Mouse (Mus musculus) midbrain, embryonic 13.5 days (tissue): ENCODE measurements around the gene Adtrp. TPM values are rescaled to one million over a fixed set of nuclear protein-coding genes. Genes with fewer than 3 reads are reported as not detected.

Source experiments
- ATAC-seq: fragments of 200-750 bp; cut with Nextera tagmentation; 2 replicates; pipeline ENCODE4 v1.8.0; 2017; ENCODE audit warnings: mild to moderate bottlenecking, moderate TSS enrichment, moderate library complexity
- H3K27ac ChIP-seq: fragments of 300-500 bp; sonication (generic); 2 replicates; pipeline ENCODE4 v1.5.1; 2015; ENCODE audit warnings: inconsistent platforms, mild to moderate bottlenecking, moderate library complexity
- H3K27me3 ChIP-seq: fragments of 300-500 bp; sonication (generic); 2 replicates; pipeline ENCODE4 v1.6.1; 2015; ENCODE audit warnings: mild to moderate bottlenecking, inconsistent platforms
- H3K36me3 ChIP-seq: fragments of 300-500 bp; sonication (generic); 2 replicates; pipeline ENCODE4 v1.6.1; 2015; ENCODE audit warnings: mild to moderate bottlenecking, inconsistent platforms
- H3K4me1 ChIP-seq: fragments of 300-500 bp; sonication (generic); replicated peaks from 2 replicates; pipeline ENCODE4 v1.6.1; 2015; ENCODE audit warnings: inconsistent platforms
- H3K4me2 ChIP-seq: fragments of 300-500 bp; sonication (generic); replicated peaks from 2 replicates; pipeline ENCODE4 v1.6.1; 2015; ENCODE audit warnings: moderate library complexity, mild to moderate bottlenecking, inconsistent platforms
- H3K4me3 ChIP-seq: fragments of 300-500 bp; sonication (generic); replicated peaks from 2 replicates; pipeline ENCODE4 v1.5.1; 2015; ENCODE audit warnings: mild to moderate bottlenecking, inconsistent platforms
- H3K9ac ChIP-seq: fragments of 300-500 bp; sonication (generic); replicated peaks from 2 replicates; pipeline ENCODE4 v1.6.1; 2015; ENCODE audit warnings: mild to moderate bottlenecking, inconsistent platforms
- H3K9me3 ChIP-seq: fragments of 300-500 bp; sonication (generic); 2 replicates; pipeline ENCODE4 v1.6.1; 2016; ENCODE audit warnings: mild to moderate bottlenecking, inconsistent platforms
- WGBS: fragments of 180-500 bp; shearing (Covaris S2); methylation state at CpG from one replicate; pipeline ENCODE4 v1.1.7; 2015; 5-methylcytosine and 5-hydroxymethylcytosine counted together
- polyA plus RNA-seq: library from polyadenylated mRNA; unstranded; fragments of >200 nt; fragmentation: Nextera tagmentation; extraction: Ambion mirVana; gene quantifications from 2 replicates; pipeline ENCODE4 v1.2.1, GENCODE M21; 2015

Adtrp gene
- polyA plus RNA-seq, 1 experiment from 2014 or later, result not detected

GRCm38 (mm10) chr13:41760484-41760883 lies 87.0 kb downstream of the Adtrp start:
- ATAC-seq, result no peak
- Histone ChIP-seq H3K36me3 (no peaks in the 10 kb centered on the region), H3K27ac (no peak overlapping the region), H3K4me2 (no peak overlapping the region), H3K9me3 (no peaks in the 10 kb centered on the region), H3K4me3 (no peak overlapping the region), H3K4me1 (peaks cover 27% of the 10 kb centered on the region), H3K27me3 (no peaks in the 10 kb centered on the region), H3K9ac (no peak overlapping the region)
- WGBS, result 39% methylated on average over 10 of the region's 10 CpGs

- ATAC-seq, result peak; percentile 75
- H3K36me3 ChIP-seq, result no peaks in the 10 kb centered on the region
- no peaks in the 10 kb centered on the region for H3K27me3 ChIP-seq
- WGBS, result 33% methylated on average over 19 of the region's 19 CpGs
- peak overlapping the region; percentile 49; the same call in 1 of the 2 replicates for H3K27ac ChIP-seq
- H3K4me1 ChIP-seq, result peaks cover 27% of the 10 kb centered on the region
- H3K9me3 ChIP-seq, result no peaks in the 10 kb centered on the region
- peak overlapping the region; percentile 12 for H3K4me2 ChIP-seq
- H3K9ac ChIP-seq, result no peak overlapping the region
- H3K4me3 ChIP-seq, result no peak overlapping the region
These were observed 88.7 kb downstream of the Adtrp start for GRCm38 (mm10) chr13:41758550-41759465.

GRCm38 (mm10) chr13:41753114-41753513 lies 94.4 kb downstream of the Adtrp start:
- Histone ChIP-seq H3K27me3 (no peaks in the 10 kb centered on the region), H3K4me3 (no peak overlapping the region), H3K4me2 (no peak overlapping the region), H3K36me3 (no peaks in the 10 kb centered on the region), H3K27ac (no peak overlapping the region), H3K9ac (no peak overlapping the region), H3K4me1 (no peaks in the 10 kb centered on the region), H3K9me3 (no peaks in the 10 kb centered on the region)
- 88% methylated on average over 5 of the region's 5 CpGs for WGBS
- ATAC-seq, result no peak

GRCm38 (mm10) chr13:41750481-41750880 lies 97.0 kb downstream of the Adtrp start:
- no peaks in the 10 kb centered on the region for H3K36me3 ChIP-seq
- 62% methylated on average over 5 of the region's 5 CpGs for WGBS
- H3K4me1 ChIP-seq, result peaks cover 10% of the 10 kb centered on the region

DNA sequence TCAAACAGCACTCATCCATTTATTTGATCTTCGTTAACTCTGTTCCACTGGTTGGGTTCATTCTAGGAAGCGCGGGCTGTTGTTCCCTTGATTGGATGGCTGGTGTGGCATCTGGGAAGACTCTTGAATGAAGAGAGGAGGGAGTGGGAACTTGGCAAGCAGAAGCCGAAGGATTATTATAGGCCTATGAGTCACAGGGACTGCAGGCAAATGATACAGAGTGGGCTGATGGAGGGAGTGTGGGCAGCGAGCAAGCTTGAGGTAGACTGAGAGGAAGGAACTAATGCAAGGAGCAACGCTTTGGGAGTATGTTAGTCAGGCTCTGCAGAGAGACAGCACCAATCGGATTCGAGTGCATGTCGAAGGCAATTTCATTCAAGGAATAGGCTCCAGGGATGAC lies 98.6 kb downstream of the Adtrp start:
- Histone ChIP-seq H3K9ac (no peak overlapping the region), H3K27me3 (no peaks in the 10 kb centered on the region), H3K4me1 (peaks cover 10% of the 10 kb centered on the region), H3K4me3 (no peak overlapping the region), H3K36me3 (no peaks in the 10 kb centered on the region), H3K4me2 (no peak overlapping the region), H3K27ac (no peak overlapping the region), H3K9me3 (no peaks in the 10 kb centered on the region)
- no peak for ATAC-seq
- WGBS, result 90% methylated on average over 9 of the region's 9 CpGs

More at GRCm38 (mm10) chr13:41750481-41750880, 97.0 kb downstream of the Adtrp start:
- no peaks in the 10 kb centered on the region for H3K27me3 ChIP-seq
- H3K9me3 ChIP-seq, result no peaks in the 10 kb centered on the region
- H3K4me2 ChIP-seq, result no peak overlapping the region
- H3K9ac ChIP-seq, result no peak overlapping the region
- no peak overlapping the region for H3K27ac ChIP-seq
- no peak overlapping the region for H3K4me3 ChIP-seq
- ATAC-seq, result no peak

DNA sequence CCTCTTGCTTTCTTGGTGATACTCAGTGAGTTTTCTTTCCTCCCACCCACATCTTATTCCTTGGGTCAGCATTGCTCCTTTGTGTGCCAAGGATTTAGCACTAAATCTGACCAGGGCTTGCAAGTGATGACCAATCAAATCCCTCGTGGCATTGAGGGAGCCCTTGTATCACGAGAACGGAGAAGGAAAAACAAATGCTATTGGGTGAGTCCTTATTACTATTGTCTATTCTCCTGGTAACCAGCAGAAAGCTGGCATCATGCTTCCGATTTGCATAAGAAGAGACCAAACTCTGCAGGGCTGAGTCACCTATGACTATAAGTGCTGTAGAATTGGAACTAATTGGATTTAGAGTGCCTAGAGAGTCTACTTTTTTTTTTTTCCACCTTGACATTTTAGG lies 99.8 kb downstream of the Adtrp start:
- Histone ChIP-seq H3K36me3 (no peaks in the 10 kb centered on the region), H3K27me3 (no peaks in the 10 kb centered on the region), H3K9ac (no peak overlapping the region), H3K27ac (no peak overlapping the region), H3K9me3 (no peaks in the 10 kb centered on the region), H3K4me3 (no peak overlapping the region), H3K4me2 (no peak overlapping the region), H3K4me1 (peaks cover 10% of the 10 kb centered on the region)
- WGBS, result 61% methylated on average over 4 of the region's 4 CpGs
- ATAC-seq, result no peak

DNA sequence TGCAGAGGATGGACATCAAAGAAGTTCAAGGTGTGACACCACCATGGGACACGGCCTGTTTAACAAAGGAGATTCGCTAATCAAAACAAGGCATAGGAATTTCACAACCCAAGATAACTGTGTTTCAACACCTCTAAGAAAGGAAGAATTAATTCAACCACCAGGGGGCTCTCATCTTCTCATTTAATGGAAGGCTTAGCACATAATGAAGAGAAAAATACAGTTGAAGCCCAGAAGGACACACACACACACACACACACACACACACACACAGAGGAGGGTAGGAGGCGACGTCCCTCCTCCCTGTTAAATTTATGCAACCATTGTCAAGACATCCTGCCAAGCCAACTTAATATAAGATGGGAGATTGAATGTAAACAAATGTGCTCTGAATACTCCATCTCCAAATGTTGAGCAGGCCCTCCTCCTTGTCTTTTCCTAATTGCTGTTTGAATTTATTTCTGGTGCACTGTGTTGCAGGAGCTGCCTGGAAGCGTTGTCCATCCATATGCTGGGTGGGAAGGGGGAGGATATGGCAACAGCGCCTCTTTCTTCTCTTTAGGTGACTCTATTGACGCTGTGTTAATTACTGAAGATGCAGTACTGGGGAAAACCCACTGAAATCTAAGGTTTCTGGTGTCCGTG lies 100.4 kb downstream of the Adtrp start:
- peak; percentile 76 for ATAC-seq
- no peak overlapping the region for H3K4me3 ChIP-seq
- H3K36me3 ChIP-seq, result no peaks in the 10 kb centered on the region
- H3K4me2 ChIP-seq, result no peak overlapping the region
- 57% methylated on average over 8 of the region's 8 CpGs for WGBS
- no peak overlapping the region for H3K27ac ChIP-seq
- no peaks in the 10 kb centered on the region for H3K27me3 ChIP-seq
- no peaks in the 10 kb centered on the region for H3K9me3 ChIP-seq
- H3K4me1 ChIP-seq, result peaks cover 10% of the 10 kb centered on the region
- no peak overlapping the region for H3K9ac ChIP-seq

- Histone ChIP-seq H3K4me1 (peaks cover 10% of the 10 kb centered on the region; the same call in 1 of the 2 replicates), H3K9ac (no peak overlapping the region), H3K27ac (no peak overlapping the region), H3K4me2 (no peak overlapping the region), H3K27me3 (no peaks in the 10 kb centered on the region), H3K4me3 (no peak overlapping the region), H3K9me3 (no peaks in the 10 kb centered on the region), H3K36me3 (no peaks in the 10 kb centered on the region)
- 90% methylated on average over 5 of the region's 5 CpGs for WGBS
- ATAC-seq, result no peak
These were observed 106.9 kb downstream of the Adtrp start for GRCm38 (mm10) chr13:41740456-41741085.

DNA sequence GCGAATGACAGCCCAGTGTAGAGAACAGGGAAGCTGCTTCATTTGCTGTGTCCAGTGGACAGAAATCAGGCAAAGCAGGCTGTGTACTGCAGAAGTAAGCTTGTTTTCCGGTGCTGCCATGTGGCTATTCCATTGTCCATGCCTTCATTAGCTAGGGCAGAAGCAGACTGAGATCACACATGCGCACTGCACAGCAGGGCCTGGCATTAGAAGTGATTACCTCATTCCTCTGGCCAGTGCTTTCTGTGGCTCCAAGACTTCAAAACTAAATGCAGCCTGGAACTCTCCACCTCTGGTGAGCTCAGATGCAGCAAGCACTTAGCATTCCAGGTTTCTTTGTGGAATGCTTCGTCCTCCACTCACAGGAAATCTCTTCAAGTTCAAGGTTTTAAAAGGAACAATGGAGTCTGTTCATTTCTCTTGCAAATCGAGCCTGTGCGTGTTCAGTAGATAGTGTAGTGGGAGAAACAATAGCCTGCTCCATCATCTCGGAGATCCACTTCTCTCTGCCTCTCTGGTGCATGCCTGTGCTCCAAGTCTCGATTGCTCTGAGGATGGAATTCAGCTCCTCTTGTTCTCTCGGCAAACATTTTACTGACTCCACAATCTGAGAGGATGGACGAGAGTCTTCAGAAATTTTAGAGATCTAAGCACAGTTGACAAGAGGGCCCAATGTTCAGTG lies 109.7 kb downstream of the Adtrp start:
- peak; percentile 93 for ATAC-seq
- H3K27ac ChIP-seq, result peak overlapping the region; percentile 40
- H3K27me3 ChIP-seq, result no peaks in the 10 kb centered on the region
- H3K4me3 ChIP-seq, result no peak overlapping the region
- H3K4me2 ChIP-seq, result no peak overlapping the region
- no peak overlapping the region for H3K9ac ChIP-seq
- peaks cover 10% of the 10 kb centered on the region; the same call in 1 of the 2 replicates for H3K4me1 ChIP-seq
- WGBS, result 35% methylated on average over 10 of the region's 10 CpGs
- no peaks in the 10 kb centered on the region for H3K9me3 ChIP-seq
- no peaks in the 10 kb centered on the region for H3K36me3 ChIP-seq

DNA sequence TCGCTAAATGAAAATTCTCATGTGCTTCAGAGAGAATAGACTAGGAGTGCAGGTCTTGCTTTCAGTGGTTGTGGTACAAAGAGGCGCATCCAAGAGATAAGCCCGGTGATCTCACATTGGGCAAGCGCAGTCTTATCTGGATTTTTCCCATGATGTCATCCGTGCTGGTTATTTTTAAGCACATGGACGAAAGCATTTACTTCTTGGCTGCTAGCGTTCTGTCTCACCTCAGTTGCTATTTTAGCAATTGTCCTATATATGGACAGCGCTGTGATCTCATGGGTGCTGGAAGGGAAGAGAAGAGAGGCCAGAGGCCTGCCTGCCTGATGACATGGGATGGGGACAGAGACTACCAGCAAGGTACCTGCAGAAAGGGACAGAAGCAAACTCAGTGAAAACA lies 117.8 kb downstream of the Adtrp start:
- ATAC-seq, result no peak
- H3K4me1 ChIP-seq, result no peaks in the 10 kb centered on the region
- H3K9ac ChIP-seq, result no peak overlapping the region
- no peak overlapping the region for H3K27ac ChIP-seq
- no peak overlapping the region for H3K4me2 ChIP-seq
- H3K9me3 ChIP-seq, result no peaks in the 10 kb centered on the region
- H3K36me3 ChIP-seq, result no peaks in the 10 kb centered on the region
- no peak overlapping the region for H3K4me3 ChIP-seq
- no peaks in the 10 kb centered on the region for H3K27me3 ChIP-seq
- 93% methylated on average over 8 of the region's 8 CpGs for WGBS

GRCm38 (mm10) chr13:41727803-41728202 lies 119.7 kb downstream of the Adtrp start:
- no peaks in the 10 kb centered on the region for H3K4me1 ChIP-seq
- 86% methylated on average over 3 of the region's 3 CpGs for WGBS
- H3K4me3 ChIP-seq, result no peak overlapping the region
- H3K36me3 ChIP-seq, result no peaks in the 10 kb centered on the region
- H3K4me2 ChIP-seq, result no peak overlapping the region
- no peaks in the 10 kb centered on the region for H3K9me3 ChIP-seq
- ATAC-seq, result no peak
- H3K27me3 ChIP-seq, result no peaks in the 10 kb centered on the region
- no peak overlapping the region for H3K27ac ChIP-seq
- no peak overlapping the region for H3K9ac ChIP-seq
